Mouse (Mus musculus) forebrain, embryonic 11.5 days (tissue): ENCODE data around the gene 1700013F07Rik. TPM values are rescaled to one million over a fixed set of nuclear protein-coding genes. Genes with fewer than 3 reads are reported as not detected.

ENCODE experiments used
- ATAC-seq: fragments of 200-750 bp; cut with Nextera tagmentation; replicated peaks from 2 replicates; pipeline ENCODE4 v1.8.0; 2017; ENCODE audit warnings: moderate TSS enrichment; ENCODE audit not compliant: low FRiP score
- DNase-seq: peaks from one replicate; pipeline ENCODE4 v3.0.0-alpha.2; 2017; ENCODE audit warnings: low spot score
- H3K27ac ChIP-seq: fragments of 300-500 bp; sonication (generic); 2 replicates; pipeline ENCODE4 v1.5.1; 2014; ENCODE audit warnings: low read depth, low read length
- H3K27me3 ChIP-seq: fragments of 300-500 bp; sonication (generic); 2 replicates; pipeline ENCODE4 v1.6.1; 2014; ENCODE audit warnings: mild to moderate bottlenecking, low read length, mixed read lengths; ENCODE audit not compliant: control insufficient read depth, insufficient read depth
- H3K36me3 ChIP-seq: fragments of 300-500 bp; sonication (generic); 2 replicates; pipeline ENCODE4 v1.6.1; 2014; ENCODE audit warnings: mild to moderate bottlenecking, low read length, moderate library complexity, mixed read lengths; ENCODE audit not compliant: control insufficient read depth, insufficient read depth
- H3K4me1 ChIP-seq: fragments of 300-500 bp; sonication (generic); replicated peaks from 2 replicates; pipeline ENCODE4 v1.6.1; 2014; ENCODE audit warnings: low read length, mixed read lengths; ENCODE audit not compliant: control insufficient read depth, insufficient read depth
- H3K4me2 ChIP-seq: fragments of 300-500 bp; sonication (generic); 2 replicates; pipeline ENCODE4 v1.6.1; 2014; ENCODE audit warnings: low read depth, mild to moderate bottlenecking, low read length, moderate library complexity, mixed read lengths; ENCODE audit not compliant: severe bottlenecking
- H3K4me3 ChIP-seq: fragments of 300-500 bp; sonication (generic); 2 replicates; pipeline ENCODE4 v1.5.1; 2014; ENCODE audit warnings: low read depth, low read length
- H3K9ac ChIP-seq: fragments of 300-500 bp; sonication (generic); 2 replicates; pipeline ENCODE4 v1.6.1; 2014; ENCODE audit warnings: low read length
- H3K9me3 ChIP-seq: fragments of 300-500 bp; sonication (generic); 2 replicates; pipeline ENCODE4 v1.6.1; 2016; ENCODE audit warnings: low read length, mixed read lengths; ENCODE audit not compliant: control insufficient read depth
- WGBS: fragments of 180-500 bp; shearing (Covaris S2); extraction: QIAGEN DNeasy Blood & Tissue Kit; methylation state at CpG from one replicate; pipeline ENCODE4 v1.1.7; 2014; 5-methylcytosine and 5-hydroxymethylcytosine counted together
- polyA plus RNA-seq: library from polyadenylated mRNA; unstranded; fragments of >200 nt; fragmentation: Nextera tagmentation; extraction: Ambion mirVana; gene quantifications from 2 replicates; pipeline ENCODE4 v1.2.1, GENCODE M21; 2014

1700013F07Rik gene
- polyA plus RNA-seq, 1 experiment from 2014 or later = 0.63 TPM

GRCm38 (mm10) chr3:108508745-108509474, 25.0 kb upstream of the 1700013F07Rik start:
- no peak for ATAC-seq
- peak; percentile 44 for DNase-seq
- H3K9ac ChIP-seq = no peak overlapping the region
- H3K9me3 ChIP-seq = no peaks in the 10 kb centered on the region
- WGBS = 75% methylated on average over 4 of the region's 4 CpGs
- H3K4me1 ChIP-seq = peaks cover 3% of the 10 kb centered on the region; the same call in 1 of the 2 replicates
- H3K27ac ChIP-seq = no peak overlapping the region
- H3K4me3 ChIP-seq = no peak overlapping the region
- H3K27me3 ChIP-seq = no peaks in the 10 kb centered on the region
- no peak overlapping the region for H3K4me2 ChIP-seq
- H3K36me3 ChIP-seq = no peaks in the 10 kb centered on the region

GRCm38 (mm10) chr3:108510156-108510555, 23.8 kb upstream of the 1700013F07Rik start:
- Histone ChIP-seq H3K4me1 (peaks cover 3% of the 10 kb centered on the region; the same call in 1 of the 2 replicates), H3K27me3 (no peaks in the 10 kb centered on the region), H3K27ac (no peak overlapping the region), H3K9ac (no peak overlapping the region), H3K36me3 (no peaks in the 10 kb centered on the region), H3K4me3 (no peak overlapping the region), H3K9me3 (no peaks in the 10 kb centered on the region), H3K4me2 (no peak overlapping the region)
- peak; percentile 51 for DNase-seq
- 11% methylated on average over 1 of the region's 2 CpGs for WGBS
- ATAC-seq = peak; percentile 25; the same call in 1 of the 2 replicates

- no peak overlapping the region for H3K4me3 ChIP-seq
- H3K9me3 ChIP-seq = no peaks in the 10 kb centered on the region
- peaks cover 3% of the 10 kb centered on the region; the same call in 1 of the 2 replicates for H3K4me1 ChIP-seq
- 17% methylated on average over 9 of the region's 9 CpGs for WGBS
- H3K27ac ChIP-seq = no peak overlapping the region
- no peak overlapping the region for H3K9ac ChIP-seq
- ATAC-seq (peak; percentile 66), DNase-seq (peak; percentile 49)
- H3K4me2 ChIP-seq = no peak overlapping the region
- no peaks in the 10 kb centered on the region for H3K27me3 ChIP-seq
- no peaks in the 10 kb centered on the region for H3K36me3 ChIP-seq
Observed at GRCm38 (mm10) chr3:108510716-108511483, 23.1 kb upstream of the 1700013F07Rik start.

GRCm38 (mm10) chr3:108513465-108513864, 20.5 kb upstream of the 1700013F07Rik start:
- Histone ChIP-seq H3K27ac (no peak overlapping the region), H3K9ac (no peak overlapping the region), H3K4me2 (no peak overlapping the region), H3K9me3 (no peaks in the 10 kb centered on the region), H3K27me3 (no peaks in the 10 kb centered on the region), H3K4me3 (no peak overlapping the region), H3K36me3 (no peaks in the 10 kb centered on the region), H3K4me1 (peaks cover 3% of the 10 kb centered on the region; the same call in 1 of the 2 replicates)
- 56% methylated on average over 3 of the region's 3 CpGs for WGBS
- no peak for ATAC-seq
- DNase-seq = no peak

GRCm38 (mm10) chr3:108518276-108518675, 15.7 kb upstream of the 1700013F07Rik start:
- H3K27me3 ChIP-seq = no peaks in the 10 kb centered on the region
- H3K4me1 ChIP-seq = no peaks in the 10 kb centered on the region
- H3K4me2 ChIP-seq = no peak overlapping the region
- no peak overlapping the region for H3K4me3 ChIP-seq
- no peaks in the 10 kb centered on the region for H3K36me3 ChIP-seq
- no peak overlapping the region for H3K9ac ChIP-seq
- ATAC-seq (no peak), DNase-seq (no peak)
- H3K9me3 ChIP-seq = no peaks in the 10 kb centered on the region
- WGBS = 62% methylated on average over 4 of the region's 4 CpGs
- no peak overlapping the region for H3K27ac ChIP-seq

- H3K9me3 ChIP-seq = no peaks in the 10 kb centered on the region
Observed at GRCm38 (mm10) chr3:108523415-108523814, 10.5 kb upstream of the 1700013F07Rik start.

GRCm38 (mm10) chr3:108528489-108528888, 5.5 kb upstream of the 1700013F07Rik start:
- H3K4me2 ChIP-seq = no peak overlapping the region
- 90% methylated on average over 8 of the region's 8 CpGs for WGBS
- no peak overlapping the region for H3K27ac ChIP-seq
- H3K36me3 ChIP-seq = no peaks in the 10 kb centered on the region
- no peak overlapping the region for H3K9ac ChIP-seq
- ATAC-seq (no peak), DNase-seq (no peak)
- H3K27me3 ChIP-seq = no peaks in the 10 kb centered on the region
- no peaks in the 10 kb centered on the region for H3K9me3 ChIP-seq
- H3K4me3 ChIP-seq = no peak overlapping the region
- no peaks in the 10 kb centered on the region for H3K4me1 ChIP-seq

More at GRCm38 (mm10) chr3:108523415-108523814, 10.5 kb upstream of the 1700013F07Rik start:
- H3K4me3 ChIP-seq = no peak overlapping the region
- H3K4me2 ChIP-seq = no peak overlapping the region
- DNase-seq = no peak
- ATAC-seq = no peak
- no peaks in the 10 kb centered on the region for H3K36me3 ChIP-seq
- no peak overlapping the region for H3K27ac ChIP-seq
- H3K4me1 ChIP-seq = no peaks in the 10 kb centered on the region
- H3K9ac ChIP-seq = no peak overlapping the region
- 91% methylated on average over 4 of the region's 4 CpGs for WGBS
- no peaks in the 10 kb centered on the region for H3K27me3 ChIP-seq

- Histone ChIP-seq H3K4me1 (no peaks in the 10 kb centered on the region; the same call in 1 of the 2 replicates), H3K4me3 (no peak overlapping the region), H3K9ac (no peak overlapping the region), H3K27ac (no peak overlapping the region), H3K36me3 (no peaks in the 10 kb centered on the region), H3K4me2 (no peak overlapping the region), H3K27me3 (peaks cover 8% of the 10 kb centered on the region), H3K9me3 (no peaks in the 10 kb centered on the region)
- WGBS = 82% methylated on average over 9 of the region's 9 CpGs
- DNase-seq = no peak
- ATAC-seq = no peak
Observed at GRCm38 (mm10) chr3:108533114-108533885, 650 bp upstream of the 1700013F07Rik start.
